Comparison of ENCODE assay signal across 17 mouse cellular contexts in the genomic region with DNA sequence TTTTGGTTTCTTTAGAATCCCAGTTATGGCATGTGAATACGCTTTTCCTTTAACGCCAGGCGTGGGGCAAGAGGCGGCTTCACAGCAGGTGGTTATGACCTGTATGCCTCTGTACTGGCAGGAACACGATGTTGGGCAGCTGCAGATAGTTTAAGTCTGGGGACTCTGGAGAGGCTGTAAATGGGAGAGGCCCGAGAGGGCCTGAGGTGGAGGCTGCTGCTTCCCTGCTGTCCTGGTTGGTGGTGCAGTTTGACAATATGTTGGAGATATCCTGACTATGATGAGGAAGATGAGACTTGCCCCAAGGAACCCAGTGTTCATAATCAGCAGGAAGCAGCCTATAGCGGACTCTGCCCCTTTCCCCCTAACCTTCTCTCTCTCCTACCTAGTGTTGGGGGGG. TPM values are rescaled to one million over a fixed set of nuclear protein-coding genes. Genes with fewer than 3 reads are reported as not detected.
"Had no signal": no experiment of that assay in that cellular context is flagged by ENCODE, and none has a peak within 500 bp of the region (broad histone marks: within the 10 kb centered on the region; RNA-seq: fewer than 3 reads in every experiment).

No protein-coding gene starts in this region.

- H3K9me3 ChIP-seq: neural tube, embryonic 13.5 days; neural tube, embryonic 15.5 days; stomach, embryonic 15.5 days had no signal

- DNase-seq: retina, postnatal 1 day; right cerebral cortex, adult 18-20 months; right cerebral cortex, postnatal 14 days; right cerebral cortex, postnatal 25 days; right cerebral cortex, postnatal 4 days; spleen, adult 18-20 months; thymus, adult 18-20 months; thymus, adult 2 months; thymus, postnatal 14 days; thymus, postnatal 25 days; thymus, postnatal 36 days; thymus, postnatal 4 days had no signal

- H3K4me1 ChIP-seq: neural tube, embryonic 13.5 days; neural tube, embryonic 15.5 days; stomach, embryonic 15.5 days had no signal

- H3K27ac ChIP-seq: neural tube, embryonic 13.5 days; neural tube, embryonic 15.5 days; stomach, embryonic 15.5 days; stomach, postnatal 0 days had no signal

- H3K4me2 ChIP-seq: neural tube, embryonic 13.5 days; neural tube, embryonic 15.5 days; stomach, embryonic 15.5 days had no signal

- H3K9ac ChIP-seq: neural tube, embryonic 13.5 days; neural tube, embryonic 15.5 days; stomach, embryonic 15.5 days had no signal

- H3K27me3 ChIP-seq: neural tube, embryonic 13.5 days; neural tube, embryonic 15.5 days; stomach, embryonic 15.5 days had no signal

- H3K4me3 ChIP-seq: neural tube, embryonic 13.5 days; neural tube, embryonic 15.5 days; stomach, embryonic 15.5 days had no signal

RNA-seq across cellular contexts. Expression of a gene that starts 8.6 kb away (rescaled TPM):
- polyA plus RNA-seq: urinary bladder, adult 2 months had no signal
